Mouse (Mus musculus) liver, adult 2 months (tissue): ENCODE measurements at regions not wholly inside any gene's neighbourhood (a gene's known extent, or its start where the extent isn't known, plus 50 kb on each side); places are given as distances from the start of the nearest gene placed in this dataset.
"Not testable (repeated sequence)": the region's sequence is repeated elsewhere in the genome, so short reads cannot be mapped to it uniquely, and the experiment has no call there.

ENCODE experiments used
- CTCF ChIP-seq: fragments of 200-500 bp; IDR thresholded peaks from 2 replicates; pipeline ENCODE4 v1.5.1; 2011; ENCODE audit warnings: low read depth, low read length, control low read depth
- POLR2A ChIP-seq: fragments of 200-500 bp; IDR thresholded peaks from 2 replicates; pipeline ENCODE4 v1.6.1; 2011; ENCODE audit warnings: low read length, control low read depth; ENCODE audit not compliant: insufficient read depth; ENCODE audit errors: extremely low read depth

DNA sequence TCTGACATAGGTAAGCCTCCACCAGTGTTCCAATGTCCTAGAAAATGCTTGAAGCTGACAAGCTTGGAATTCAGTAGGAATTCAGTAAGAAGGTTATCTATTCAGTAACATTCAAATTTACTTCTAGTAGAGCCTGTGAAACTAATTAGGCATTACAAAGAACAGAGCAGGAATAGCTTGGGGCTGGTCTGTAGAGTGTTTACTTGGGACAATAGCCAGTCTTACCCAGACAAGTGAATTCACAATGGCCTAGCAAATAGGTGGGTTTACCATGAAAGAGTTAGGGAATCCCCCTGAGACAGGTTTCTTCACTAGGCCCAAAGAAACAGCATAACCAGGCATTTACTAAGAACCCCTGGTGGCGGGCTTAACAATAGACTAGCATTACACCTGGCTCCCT, 212.5 kb upstream of the Fbxl4 start:
- not testable (repeated sequence) for TF ChIP-seq CTCF, POLR2A
